Mouse (Mus musculus): ENCODE data around the gene Dus2. TPM values are rescaled to one million over a fixed set of nuclear protein-coding genes. Genes with fewer than 3 reads are reported as not detected.
A peak's percentile ranks its signal among the peaks of the same experiment; 100 is the strongest.

Dus2 gene
- total and polyA plus RNA-seq, 2 experiments from 2014 or later = 15.4 to 20.2 TPM

DNA sequence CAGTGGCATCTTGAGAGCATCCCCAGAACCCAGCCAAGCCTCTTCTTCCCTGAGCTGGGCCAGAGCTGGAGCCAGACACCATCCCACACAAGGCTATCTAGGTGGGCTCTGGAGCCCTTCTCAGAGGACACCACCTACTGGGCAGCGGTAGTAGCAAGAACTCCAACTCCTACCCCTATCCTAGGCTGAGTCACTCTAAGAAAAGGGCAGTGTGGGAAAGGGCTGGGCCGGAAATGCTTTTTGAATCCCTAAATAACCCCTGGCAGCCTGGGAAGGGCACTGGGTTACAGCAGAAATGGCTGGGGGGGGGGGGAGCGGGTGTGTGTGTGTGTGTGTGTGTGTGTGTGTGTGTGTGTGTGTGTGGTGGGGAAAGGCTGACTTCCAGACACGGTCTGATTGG is 33.3 kb upstream of the Dus2 start:
- Histone ChIP-seq H3K4me1 (ENCODE audit: insufficient read depth, low read length) (peaks cover 5% of the 10 kb centered on the region; the same call in 1 of the 2 replicates), H3K9ac (replicated peaks; ENCODE audit: low read length) (no peak overlapping the region), H3K27ac (no peak overlapping the region), H3K4me3 (ENCODE audit: low read length) (no peak overlapping the region), H3K27me3 (ENCODE audit: insufficient read depth, low read length) (no peaks in the 10 kb centered on the region), H3K4me2 (ENCODE audit: low read depth, low read length) (no peak overlapping the region), H3K36me3 (ENCODE audit: insufficient read depth, low read length) (no peaks in the 10 kb centered on the region), H3K9me3 (ENCODE audit: low read length) (no peaks in the 10 kb centered on the region)
- TF ChIP-seq CTCF (IDR thresholded peaks at IDR 0.05; ENCODE audit: low read depth) = no peak
- DNase-seq (ENCODE audit: low spot score) = no peak
- no peak; the same call in 1 of the 2 replicates for ATAC-seq
- WGBS = 57% methylated on average over 3 of the region's 4 CpGs

DNA sequence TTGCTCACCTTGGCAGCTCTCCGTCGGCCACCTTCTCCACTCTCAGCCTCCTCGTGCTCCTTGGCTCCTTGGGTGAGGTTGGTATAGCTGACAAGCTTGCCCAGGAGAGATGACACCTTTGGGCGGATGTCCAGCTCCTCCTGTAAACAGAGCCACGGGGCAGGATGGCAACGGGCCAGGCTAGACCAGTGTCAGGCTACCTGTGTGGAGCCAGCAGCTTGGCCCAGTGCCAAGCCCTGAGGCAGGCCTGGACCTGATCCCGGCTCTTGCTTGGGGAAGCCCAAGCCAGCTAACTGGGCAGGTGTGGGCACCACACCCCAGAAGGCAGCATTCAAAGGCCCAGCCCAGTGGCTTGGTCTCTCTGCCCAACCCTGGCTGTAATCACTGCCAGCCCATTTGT is 31.8 kb upstream of the Dus2 start:
- WGBS = 70% methylated on average over 7 of the region's 7 CpGs
- peaks cover 6% of the 10 kb centered on the region; the same call in 1 of the 2 replicates for H3K4me1 ChIP-seq (ENCODE audit: insufficient read depth, low read length)
- no peak for TF ChIP-seq CTCF (IDR thresholded peaks at IDR 0.05; ENCODE audit: low read depth)
- DNase-seq (ENCODE audit: low spot score) = peak; percentile 47
- H3K9ac ChIP-seq (replicated peaks; ENCODE audit: low read length) = no peak overlapping the region
- no peak overlapping the region for H3K4me3 ChIP-seq (ENCODE audit: low read length)
- H3K27ac ChIP-seq = no peak overlapping the region
- no peaks in the 10 kb centered on the region for H3K27me3 ChIP-seq (ENCODE audit: insufficient read depth, low read length)
- H3K36me3 ChIP-seq (ENCODE audit: insufficient read depth, low read length) = no peaks in the 10 kb centered on the region
- ATAC-seq = peak; percentile 55; the same call in 1 of the 2 replicates
- H3K9me3 ChIP-seq (ENCODE audit: low read length) = no peaks in the 10 kb centered on the region
- H3K4me2 ChIP-seq (ENCODE audit: low read depth, low read length) = no peak overlapping the region

DNA sequence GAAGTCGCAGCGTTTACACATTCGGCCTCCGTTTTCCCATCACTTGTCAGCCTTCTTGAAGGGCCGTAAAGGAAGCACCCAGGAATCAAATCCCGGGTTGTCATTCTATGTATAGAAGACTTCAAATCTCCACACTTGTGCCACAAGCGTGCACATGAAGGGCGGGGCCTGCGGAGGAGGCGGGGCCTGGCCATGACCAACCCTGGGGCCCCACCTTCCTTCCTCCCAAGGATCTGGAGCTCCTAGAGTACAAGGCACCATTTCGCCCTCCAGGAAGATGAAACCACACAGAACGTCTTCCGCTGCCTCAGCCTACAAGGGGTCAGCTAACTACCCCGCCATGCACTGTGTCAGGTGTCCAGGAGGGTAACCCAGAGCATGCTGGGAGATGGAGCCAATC is 30.0 kb upstream of the Dus2 start:
- H3K9me3 ChIP-seq (ENCODE audit: low read length) = no peaks in the 10 kb centered on the region
- H3K4me2 ChIP-seq (ENCODE audit: low read depth, low read length) = no peak overlapping the region
- no peaks in the 10 kb centered on the region; the same call in 1 of the 2 replicates for H3K27me3 ChIP-seq (ENCODE audit: insufficient read depth, low read length)
- no peak overlapping the region for H3K9ac ChIP-seq (replicated peaks; ENCODE audit: low read length)
- peaks cover 8% of the 10 kb centered on the region; the same call in 1 of the 2 replicates for H3K4me1 ChIP-seq (ENCODE audit: insufficient read depth, low read length)
- ATAC-seq (no peak), DNase-seq (ENCODE audit: low spot score) (no peak)
- no peak overlapping the region for H3K4me3 ChIP-seq (ENCODE audit: low read length)
- 83% methylated on average over 14 of the region's 14 CpGs for whole genome bisulfite sequencing
- H3K36me3 ChIP-seq (ENCODE audit: insufficient read depth, low read length) = no peaks in the 10 kb centered on the region
- TF ChIP-seq CTCF (IDR thresholded peaks at IDR 0.05; ENCODE audit: low read depth) = no peak
- no peak overlapping the region for H3K27ac ChIP-seq

DNA sequence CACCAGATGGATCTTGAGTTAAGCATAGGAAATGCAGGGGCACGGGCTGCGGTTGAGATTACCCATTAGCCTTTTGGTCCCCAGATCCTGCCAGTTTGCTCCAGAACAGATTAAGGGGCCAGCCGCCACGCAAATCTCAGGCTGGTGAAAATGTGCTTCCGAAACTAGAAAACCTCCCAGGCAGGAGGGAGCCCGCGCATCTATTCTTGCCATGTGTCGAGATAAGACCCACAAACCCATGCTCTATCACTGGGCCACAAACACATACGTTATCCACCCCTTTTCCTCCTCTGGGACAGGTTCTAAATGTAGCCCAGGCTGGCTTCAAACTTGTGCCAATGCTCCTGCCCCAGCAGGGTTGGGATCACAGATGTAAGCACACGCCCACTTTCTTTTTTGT is 29.6 kb upstream of the Dus2 start:
- WGBS = 86% methylated on average over 10 of the region's 10 CpGs
- DNase-seq (ENCODE audit: low spot score) (no peak), ATAC-seq (no peak)
- Histone ChIP-seq H3K9ac (replicated peaks; ENCODE audit: low read length) (no peak overlapping the region), H3K4me1 (ENCODE audit: insufficient read depth, low read length) (peaks cover 8% of the 10 kb centered on the region; the same call in 1 of the 2 replicates), H3K9me3 (ENCODE audit: low read length) (no peaks in the 10 kb centered on the region), H3K4me3 (ENCODE audit: low read length) (no peak overlapping the region), H3K4me2 (ENCODE audit: low read depth, low read length) (no peak overlapping the region), H3K36me3 (ENCODE audit: insufficient read depth, low read length) (no peaks in the 10 kb centered on the region), H3K27me3 (ENCODE audit: insufficient read depth, low read length) (no peaks in the 10 kb centered on the region; the same call in 1 of the 2 replicates), H3K27ac (no peak overlapping the region)
- TF ChIP-seq CTCF (IDR thresholded peaks at IDR 0.05; ENCODE audit: low read depth) = no peak

DNA sequence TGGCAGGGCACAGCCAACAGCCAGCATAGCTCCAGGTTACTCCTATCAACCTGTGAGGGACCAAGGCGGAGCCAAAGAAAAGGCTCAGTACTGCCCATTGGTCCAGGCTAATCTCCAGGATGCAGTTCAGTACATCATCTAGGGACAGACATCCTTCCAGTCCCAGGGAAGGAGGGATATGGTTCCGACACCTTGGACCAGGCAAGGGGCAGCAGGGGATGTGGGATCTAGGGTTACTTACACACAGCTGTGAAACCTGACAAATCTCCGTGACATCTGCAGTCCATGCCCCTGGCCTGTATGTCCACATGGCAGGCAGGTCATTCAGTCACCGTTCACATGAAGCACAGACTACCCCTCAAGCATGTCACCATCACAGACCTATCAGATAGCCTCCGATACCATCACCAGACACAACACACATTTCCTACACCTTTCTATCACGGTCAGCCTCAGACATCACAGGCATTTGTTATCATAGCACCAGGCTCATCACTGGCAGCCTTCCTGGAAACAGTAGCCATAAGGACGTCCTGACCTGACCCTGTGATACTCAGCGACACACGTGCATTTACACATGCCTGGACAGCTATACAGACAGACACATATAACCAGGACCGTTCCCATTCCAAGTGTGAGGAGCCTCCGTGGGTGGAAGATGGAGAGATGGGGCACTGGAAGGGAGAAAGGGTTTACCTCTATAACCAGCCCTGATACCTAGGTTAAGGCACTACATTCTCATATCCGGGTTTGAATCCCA is 26.5 kb upstream of the Dus2 start:
- H3K4me1 ChIP-seq (ENCODE audit: insufficient read depth, low read length) = peaks cover 3% of the 10 kb centered on the region; the same call in 1 of the 2 replicates
- TF ChIP-seq CTCF (IDR thresholded peaks at IDR 0.05; ENCODE audit: low read depth) = no peak
- H3K9ac ChIP-seq (replicated peaks; ENCODE audit: low read length) = peak overlapping the region; percentile 59; the same call in 1 of the 2 replicates
- no peak for DNase-seq (ENCODE audit: low spot score)
- no peak overlapping the region for H3K27ac ChIP-seq
- peaks cover 10% of the 10 kb centered on the region; the same call in 1 of the 2 replicates for H3K27me3 ChIP-seq (ENCODE audit: insufficient read depth, low read length)
- peak overlapping the region; percentile 51 for H3K4me2 ChIP-seq (ENCODE audit: low read depth, low read length)
- ATAC-seq = no peak
- H3K9me3 ChIP-seq (ENCODE audit: low read length) = no peaks in the 10 kb centered on the region
- H3K4me3 ChIP-seq (ENCODE audit: low read length) = peak overlapping the region; percentile 54
- 71% methylated on average over 12 of the region's 12 CpGs for WGBS
- H3K36me3 ChIP-seq (ENCODE audit: insufficient read depth, low read length) = no peaks in the 10 kb centered on the region

DNA sequence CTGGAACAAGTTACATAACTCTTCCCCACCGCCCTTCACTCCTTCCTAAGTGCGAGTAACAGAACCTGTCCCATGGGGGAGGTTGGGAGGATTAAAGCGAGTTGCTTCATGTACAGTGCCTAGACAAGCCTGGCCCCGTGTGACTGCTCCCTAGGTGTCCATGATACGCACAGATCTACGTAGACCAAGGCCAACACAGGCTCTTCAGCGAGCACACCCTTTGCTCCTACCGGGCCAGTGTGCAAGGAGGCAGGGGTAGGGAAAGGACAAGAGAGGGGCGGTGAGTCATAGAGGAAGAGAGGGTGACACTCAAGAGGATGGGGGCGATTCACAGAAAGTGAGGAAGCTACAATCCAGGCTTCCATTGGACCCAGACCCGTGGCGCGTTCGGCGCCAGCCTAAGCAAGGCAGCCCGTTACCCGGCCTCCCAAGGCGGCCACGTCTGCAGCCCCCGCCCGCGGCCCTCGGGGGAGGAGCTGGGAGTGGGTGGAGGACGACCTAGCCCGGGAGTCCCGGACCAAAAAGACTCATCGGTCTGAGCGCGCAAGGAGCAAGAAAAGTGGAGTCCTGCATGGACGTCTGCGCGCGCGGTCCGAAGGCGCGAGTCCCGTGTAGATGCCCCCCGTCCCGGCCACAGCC is 25.8 kb upstream of the Dus2 start:
- peak overlapping the region; percentile 58; the same call in 1 of the 2 replicates for H3K27ac ChIP-seq

More for the DNA sequence above, 25.8 kb upstream of the Dus2 start:
- peaks cover 10% of the 10 kb centered on the region; the same call in 1 of the 2 replicates for H3K27me3 ChIP-seq (ENCODE audit: insufficient read depth, low read length)
- H3K36me3 ChIP-seq (ENCODE audit: insufficient read depth, low read length) = no peaks in the 10 kb centered on the region
- 0 out of 2 replicates have a peak, but pooled peaks cover 3% of the 10 kb centered on the region for H3K4me1 ChIP-seq (ENCODE audit: insufficient read depth, low read length)
- DNase-seq (ENCODE audit: low spot score) = no peak
- peak overlapping the region; percentile 51 for H3K4me2 ChIP-seq (ENCODE audit: low read depth, low read length)
- H3K9ac ChIP-seq (replicated peaks; ENCODE audit: low read length) = peak overlapping the region; percentile 59
- peak; percentile 69 for ATAC-seq
- TF ChIP-seq CTCF (IDR thresholded peaks at IDR 0.05; ENCODE audit: low read depth) = no peak
- H3K4me3 ChIP-seq (ENCODE audit: low read length) = peak overlapping the region; percentile 54
- no peaks in the 10 kb centered on the region for H3K9me3 ChIP-seq (ENCODE audit: low read length)
- 5% methylated on average over 39 of the region's 40 CpGs for WGBS

Measured in hindbrain, postnatal 0 days (tissue).